Mouse (Mus musculus) adrenal gland (tissue): ENCODE results near the gene Pafah1b1.

Experiments
- intact Hi-C: fragments of 180-260 bp; cut with DNase I; formaldehyde crosslinking; loops from one replicate; pipeline ENCODE4 v1.15.1; 2025
- long read RNA-seq, 2 experiments: library from polyadenylated mRNA; unstranded; transcript quantifications; one replicate each; pipeline ENCODE4 v2.0.0; 2020; ENCODE audit warnings: borderline replicate concordance in 1 of 2; ENCODE audit not compliant: insufficient replicate concordance in 1 of 2

Gene Pafah1b1
- long read RNA-seq, experiment 1, full-length matches to known transcripts, result 11 of 23 reads
- long read RNA-seq, experiment 1, partial matches to known transcripts, result 9 of 23 reads
- long read RNA-seq, experiment 1, other reads (novel, unspliced or antisense), result 3 of 23 reads
- long read RNA-seq, experiment 2, full-length matches to known transcripts, result 14 of 24 reads
- long read RNA-seq, experiment 2, partial matches to known transcripts, result 2 of 24 reads
- long read RNA-seq, experiment 2, other reads (novel, unspliced or antisense), result 8 of 24 reads

DNA sequence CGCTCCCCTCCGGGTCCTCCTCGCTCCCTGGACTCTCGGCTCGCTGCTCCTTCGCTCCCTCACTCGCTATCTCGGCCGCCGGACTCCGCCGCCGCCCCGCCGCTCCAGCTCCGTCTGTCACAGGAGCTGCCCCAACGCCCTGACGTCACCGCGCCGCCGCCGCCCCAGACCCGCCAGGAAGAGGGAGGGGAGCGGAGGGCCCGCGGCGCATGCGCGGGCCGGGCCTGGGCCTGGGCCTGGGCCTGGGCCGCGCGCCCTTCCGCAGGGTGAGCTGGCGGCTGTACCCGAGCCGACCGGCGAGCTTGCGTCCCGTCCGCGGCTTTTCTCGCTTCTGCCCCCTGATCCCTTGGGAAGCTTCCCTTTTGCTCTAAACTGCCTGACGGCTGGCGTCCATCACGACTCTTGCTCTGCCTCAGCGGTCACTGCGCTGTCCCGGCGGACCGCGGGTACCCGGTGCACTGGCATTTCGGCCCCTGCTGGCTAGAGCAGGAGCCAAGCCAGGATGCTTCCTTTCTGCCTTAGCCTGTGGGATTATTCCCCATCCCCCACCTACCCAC lies at the start of gene Pafah1b1:
Gene Pafah1b1, minus strand, starts transcription at position 436 of the 557 bp plus-strand sequence.
- intact Hi-C loops, result loop anchor here (5.0 kb wide), 2 partner anchors 37 to 43 kb away; no protein-coding TSS in a partner anchor

DNA sequence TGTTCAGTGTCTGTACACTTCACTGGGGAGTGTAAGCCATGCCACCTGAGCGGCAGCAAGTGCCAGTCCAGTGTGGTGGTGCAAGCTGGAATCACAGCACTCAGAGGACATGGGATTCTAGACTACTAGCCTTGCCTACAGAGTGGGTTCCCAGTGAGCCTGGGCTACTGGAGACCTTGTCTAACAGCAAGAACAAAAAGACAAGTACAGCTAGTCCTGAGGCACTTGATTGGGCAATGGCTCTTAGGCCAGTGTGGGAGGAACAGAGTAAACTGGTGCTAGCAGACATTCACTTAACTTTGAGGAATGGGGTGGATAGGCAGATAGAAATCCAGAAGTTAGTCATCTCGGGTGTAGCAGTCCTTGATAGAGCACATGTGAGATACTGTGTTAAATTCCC lies 47.9 kb upstream of the Pafah1b1 start:
- intact Hi-C loops, result no loop called here

DNA sequence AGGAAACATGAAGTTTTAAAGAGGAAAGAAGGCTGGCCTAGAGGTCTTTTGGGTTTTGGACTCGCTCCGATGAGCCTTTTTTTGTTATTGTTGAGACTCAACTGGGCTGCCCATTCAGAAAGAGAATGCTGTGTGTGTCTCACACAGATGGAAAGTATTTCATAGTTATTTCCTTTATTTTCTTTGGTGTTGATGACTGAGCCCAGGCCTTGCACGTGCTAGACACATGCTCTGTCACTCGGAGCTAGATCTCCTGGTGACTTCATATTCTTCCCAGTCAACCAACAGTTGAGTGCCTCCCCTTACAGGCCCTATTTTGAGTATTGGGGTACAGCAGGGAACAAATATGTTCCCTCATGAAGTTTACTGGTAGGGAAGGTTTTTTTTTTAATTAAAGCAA lies 47.2 kb upstream of the Pafah1b1 start:
- intact Hi-C loops, result no loop called here

DNA sequence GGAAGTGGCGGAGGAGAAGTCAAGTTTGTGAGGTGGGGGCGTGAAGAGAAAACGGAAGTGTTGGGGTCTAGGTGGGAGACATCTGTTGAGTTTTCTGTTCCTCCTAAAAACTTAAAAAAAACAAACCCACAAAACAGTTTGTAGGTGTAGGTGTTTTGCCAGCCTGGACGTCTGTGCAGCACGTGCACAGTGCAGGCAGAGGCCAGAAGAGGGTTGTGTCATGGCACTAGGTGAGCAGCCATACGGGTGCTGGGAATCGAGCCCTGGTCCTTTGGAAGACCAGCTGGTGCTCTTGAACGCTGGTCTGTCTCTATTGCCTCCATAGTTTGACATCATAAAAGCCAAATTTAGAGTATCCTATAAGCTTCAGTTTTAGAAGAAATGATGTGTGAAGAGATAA lies 46.8 kb upstream of the Pafah1b1 start:
- intact Hi-C loops, result no loop called here

DNA sequence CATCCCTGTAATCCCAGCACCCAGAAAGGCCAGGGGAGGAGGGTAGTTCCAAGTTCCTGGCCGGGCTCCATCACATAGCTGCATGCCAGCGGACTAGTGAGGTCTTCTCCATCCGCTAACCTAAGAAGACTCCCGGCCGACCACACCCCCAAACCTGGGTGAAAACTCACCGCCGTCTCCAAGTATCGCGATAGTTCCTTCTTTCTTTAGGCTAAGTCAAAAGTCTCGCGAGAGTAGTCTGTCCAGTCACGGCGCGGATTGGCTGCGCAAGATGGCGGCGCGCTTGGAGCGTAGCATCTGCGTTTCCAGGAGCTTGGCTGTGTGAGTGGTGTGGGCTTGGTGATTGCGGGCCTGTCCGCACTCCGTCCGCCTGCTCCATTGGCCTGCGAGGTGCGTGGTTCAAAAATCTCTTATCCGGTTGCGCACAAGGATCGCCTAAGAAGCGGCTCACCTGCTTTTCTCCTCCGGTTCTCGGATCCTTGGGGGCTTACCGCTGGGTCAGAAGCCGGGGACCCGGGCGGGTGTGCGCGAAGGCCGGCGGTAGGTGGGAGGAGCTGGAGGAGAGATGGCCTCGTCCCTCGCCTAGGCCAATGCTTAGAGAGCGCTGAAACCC lies 46.2 kb upstream of the Pafah1b1 start, which contains the start of gene Mettl16:
Gene Mettl16, plus strand, starts transcription at position 236 of the 613 bp plus-strand sequence.
- intact Hi-C loops, result no loop called here

DNA sequence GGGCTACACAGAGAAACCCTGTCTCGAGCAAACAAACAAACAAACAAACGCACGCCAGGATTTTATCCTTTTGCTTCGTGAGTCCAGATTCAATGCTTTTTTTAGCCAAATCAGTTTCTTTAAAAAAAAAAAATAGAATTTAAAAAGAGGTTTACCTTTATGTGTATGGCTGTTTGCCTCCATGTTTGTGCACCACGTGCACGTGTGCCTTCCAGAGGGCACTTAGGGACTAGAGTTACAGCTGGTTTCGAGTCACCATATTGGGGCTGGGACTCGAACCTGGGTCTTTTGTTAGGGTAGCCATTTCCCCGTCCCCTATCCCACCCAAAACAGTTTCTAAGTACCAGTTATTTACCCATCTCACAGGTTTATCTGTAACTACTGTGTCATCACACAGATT lies 45.6 kb upstream of the Pafah1b1 start:
- intact Hi-C loops, result no loop called here

DNA sequence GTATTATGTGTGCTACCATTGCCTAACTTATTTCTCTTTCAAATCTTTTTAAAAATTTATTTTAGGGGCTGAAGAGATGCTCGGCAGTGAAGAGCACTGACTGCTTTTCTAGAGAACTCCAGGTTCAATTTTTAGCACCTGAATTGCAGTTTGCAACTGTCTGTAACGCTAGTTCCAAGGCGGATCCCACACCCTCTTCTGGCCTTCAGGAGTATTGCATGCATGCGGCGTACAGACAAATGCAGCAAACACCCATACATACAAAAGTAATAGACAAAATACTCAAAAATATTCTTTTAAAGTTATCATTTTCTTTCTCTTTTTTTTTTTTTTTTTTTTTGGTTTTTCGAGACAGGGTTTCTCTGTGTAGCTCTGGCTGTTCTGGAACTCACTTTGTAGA lies 43.6 kb upstream of the Pafah1b1 start:
- intact Hi-C loops, result loop anchor here (5.0 kb wide), 1 partner anchor 46 kb away; the partner anchor contains the start of gene Pafah1b1

DNA sequence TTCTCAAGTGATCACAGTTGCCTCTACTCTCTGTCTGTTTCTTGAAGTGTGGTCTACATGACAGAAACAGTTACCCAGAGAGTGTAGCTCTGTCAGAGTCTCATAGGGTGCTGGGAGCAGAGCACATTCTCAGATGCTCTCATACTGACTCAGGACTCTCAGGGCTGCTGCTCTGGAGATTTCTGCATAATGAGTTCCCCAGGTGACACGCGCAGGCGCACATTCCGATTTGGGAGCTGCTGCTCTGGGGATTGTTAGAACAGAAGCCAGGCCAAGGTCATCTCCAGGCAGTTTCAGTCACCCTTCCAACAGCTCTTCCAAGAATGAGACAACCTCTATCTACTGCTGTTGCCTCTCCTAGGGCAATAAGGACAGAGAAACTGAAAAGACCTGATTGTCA lies 43.0 kb upstream of the Pafah1b1 start:
- intact Hi-C loops, result loop anchor here (1.0 to 5.0 kb wide), 2 partner anchors 45 to 133 kb away; partner anchors contain the start of gene Pafah1b1

DNA sequence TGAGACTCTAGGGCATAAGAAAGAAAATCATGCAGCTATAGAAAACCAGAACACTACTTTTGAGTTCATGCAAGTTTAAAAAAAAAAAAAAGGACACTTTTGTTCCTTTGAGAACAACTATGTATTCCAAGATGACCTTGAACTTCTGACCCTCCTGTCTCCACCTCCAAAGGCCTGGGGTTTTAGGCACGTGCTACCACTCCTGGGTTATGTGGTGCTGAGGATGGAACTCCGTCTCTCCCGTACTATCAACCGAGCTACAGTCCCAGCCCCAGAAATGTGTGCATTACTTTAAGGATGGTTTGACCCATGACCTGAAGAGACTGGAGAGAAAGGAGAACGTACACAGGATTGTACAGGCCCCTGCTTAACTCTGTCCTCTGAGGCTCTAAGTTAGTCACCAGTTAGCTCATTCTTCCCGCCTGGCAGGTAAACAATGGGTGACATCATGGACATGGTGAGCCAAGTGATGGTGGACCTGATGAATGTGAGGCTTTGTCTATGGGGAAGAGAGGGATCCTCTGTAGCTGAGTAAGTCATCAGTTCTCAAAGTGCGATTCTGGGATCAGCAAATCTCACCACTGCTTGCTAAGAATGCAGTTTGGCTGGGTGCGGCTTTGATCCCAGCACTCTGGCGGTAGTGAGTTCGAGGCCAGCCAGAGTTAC lies 39.6 kb upstream of the Pafah1b1 start:
- intact Hi-C loops, result no loop called here

DNA sequence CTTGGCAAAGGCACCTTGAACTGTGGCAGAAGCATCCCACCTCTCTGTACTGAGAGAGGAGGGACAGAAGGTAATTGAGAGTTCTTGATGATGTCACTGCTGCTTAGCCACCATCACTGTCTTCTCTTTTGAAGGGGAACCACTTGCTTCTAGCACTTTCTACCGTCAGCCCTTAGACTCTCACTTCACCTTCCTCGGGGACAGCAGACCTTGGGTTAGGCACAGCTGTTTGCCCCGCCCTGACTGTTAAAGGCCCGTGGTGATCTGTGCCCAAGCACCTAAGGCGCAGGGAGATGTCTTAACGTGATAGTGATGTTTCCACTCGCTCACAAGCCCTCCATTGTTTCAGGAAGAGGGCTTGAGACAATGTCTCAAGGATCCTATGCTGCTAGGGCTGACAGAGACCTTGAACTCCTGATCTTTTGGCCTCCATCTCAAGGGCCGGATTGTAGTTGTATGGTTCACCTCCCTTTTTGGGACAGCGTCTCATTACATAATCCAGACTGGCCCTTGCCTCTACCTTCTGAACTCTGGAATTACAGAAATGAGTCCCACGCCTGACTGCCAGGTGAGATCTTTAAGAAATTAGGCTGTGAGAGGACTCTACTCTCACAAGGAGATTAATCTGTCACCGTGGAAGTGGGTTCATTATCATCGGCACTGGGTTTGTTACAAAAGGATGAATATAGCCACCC lies 36.7 kb upstream of the Pafah1b1 start:
- intact Hi-C loops, result no loop called here

DNA sequence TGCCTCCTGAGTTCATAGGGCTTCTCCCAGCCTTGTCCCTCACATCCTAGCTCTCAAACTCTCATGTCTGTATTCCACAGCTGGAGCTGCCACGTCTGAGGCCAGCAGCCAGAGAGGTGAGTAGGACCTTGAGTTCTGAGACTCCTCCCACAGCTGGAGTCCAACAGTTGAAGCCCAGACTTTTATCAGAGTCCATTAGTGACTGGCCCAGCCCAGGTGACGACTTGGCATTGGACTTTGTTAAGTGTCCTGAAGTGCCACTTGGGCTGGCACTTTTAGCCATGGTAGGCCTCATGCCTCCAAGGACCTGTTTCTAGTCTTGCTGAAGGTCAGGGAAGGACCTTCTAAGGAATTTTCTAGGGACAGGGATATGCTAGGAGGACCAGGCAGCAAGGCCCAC lies 32.2 kb upstream of the Pafah1b1 start:
- intact Hi-C loops, result no loop called here

DNA sequence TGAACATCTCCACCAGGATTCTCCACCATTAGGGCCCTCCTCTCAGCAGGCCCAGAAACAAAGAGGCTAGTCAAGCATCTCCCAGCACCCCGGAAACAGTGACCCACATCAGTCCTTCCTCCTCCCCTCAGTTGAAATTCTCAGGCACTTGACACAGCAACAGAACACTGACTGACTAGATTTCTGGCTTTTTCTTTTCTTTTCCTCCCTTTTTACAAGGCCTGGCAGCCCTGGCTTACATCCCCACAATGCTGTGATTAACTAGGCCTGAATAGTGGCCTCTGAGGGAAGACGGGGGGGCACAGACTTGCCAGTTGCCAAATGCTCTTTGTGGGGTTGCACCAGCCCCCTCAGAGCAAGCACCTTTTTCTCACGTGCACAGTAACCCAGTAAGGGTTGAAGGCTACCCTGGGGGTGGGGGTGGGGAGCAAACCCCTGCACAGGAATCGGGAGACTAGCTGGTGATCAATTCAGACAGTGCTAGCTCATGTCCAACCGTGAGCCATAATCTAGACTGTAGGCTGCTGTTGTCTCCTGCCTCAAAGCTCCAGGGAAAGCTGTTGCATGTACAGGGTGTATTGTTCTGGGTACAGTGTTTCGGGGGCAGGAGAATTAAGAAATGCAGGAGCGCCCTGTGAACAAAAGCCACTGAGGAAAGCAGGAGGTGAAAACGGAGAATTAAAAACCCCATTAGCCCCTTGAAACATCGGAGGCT lies 27.0 kb upstream of the Pafah1b1 start:
- intact Hi-C loops, result no loop called here

DNA sequence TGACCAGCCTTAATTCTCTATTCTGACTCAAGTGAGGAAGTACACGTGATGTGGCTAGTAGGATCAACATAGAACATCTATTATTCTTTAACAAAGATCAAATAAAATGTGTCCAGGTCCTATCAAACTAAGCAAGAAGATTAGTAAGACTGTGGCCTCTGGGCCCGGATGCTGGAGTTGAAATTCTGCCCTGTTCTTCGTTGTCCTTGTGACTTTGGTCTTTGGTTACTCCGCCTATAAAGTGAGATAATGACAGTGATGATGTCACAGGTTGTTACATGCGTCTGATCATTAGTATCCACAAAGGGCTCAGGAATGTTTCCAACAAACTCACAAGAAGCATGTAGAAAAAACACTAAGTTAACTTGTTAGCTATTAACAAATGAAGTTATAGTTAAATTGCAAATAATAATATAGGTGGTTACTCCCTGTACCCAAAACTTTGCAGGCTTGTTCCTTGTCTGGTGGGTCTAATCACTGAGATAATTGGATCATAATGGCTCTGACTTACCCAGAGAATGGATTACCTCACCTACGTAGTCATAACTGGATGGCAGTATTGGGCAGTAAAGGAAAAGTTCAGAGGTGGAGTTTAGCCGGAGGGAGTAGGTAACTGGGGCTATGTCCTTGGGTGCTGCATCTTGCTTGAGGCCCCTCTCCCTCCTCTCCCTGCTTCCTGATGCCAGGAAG lies 26.3 kb upstream of the Pafah1b1 start:
- intact Hi-C loops, result no loop called here

DNA sequence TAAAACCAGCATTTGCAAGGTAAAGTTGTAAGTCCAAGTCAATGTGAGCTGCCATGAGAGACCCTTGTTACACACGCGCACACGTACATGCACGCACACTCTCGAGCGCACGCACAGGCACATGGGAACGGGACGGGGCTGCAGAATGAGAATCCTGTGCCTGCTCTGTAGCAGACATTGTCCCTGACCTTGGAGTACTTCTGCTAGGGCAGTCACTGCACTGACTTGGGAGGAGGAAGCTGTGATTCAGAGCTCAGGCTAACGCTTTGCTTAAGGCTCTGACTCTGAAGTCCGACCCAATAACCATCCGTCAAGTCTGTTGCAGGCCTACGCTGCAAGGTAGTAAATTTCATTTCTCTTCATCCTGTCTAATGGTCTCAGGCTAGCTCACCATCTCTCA lies 24.8 kb upstream of the Pafah1b1 start:
- intact Hi-C loops, result no loop called here

DNA sequence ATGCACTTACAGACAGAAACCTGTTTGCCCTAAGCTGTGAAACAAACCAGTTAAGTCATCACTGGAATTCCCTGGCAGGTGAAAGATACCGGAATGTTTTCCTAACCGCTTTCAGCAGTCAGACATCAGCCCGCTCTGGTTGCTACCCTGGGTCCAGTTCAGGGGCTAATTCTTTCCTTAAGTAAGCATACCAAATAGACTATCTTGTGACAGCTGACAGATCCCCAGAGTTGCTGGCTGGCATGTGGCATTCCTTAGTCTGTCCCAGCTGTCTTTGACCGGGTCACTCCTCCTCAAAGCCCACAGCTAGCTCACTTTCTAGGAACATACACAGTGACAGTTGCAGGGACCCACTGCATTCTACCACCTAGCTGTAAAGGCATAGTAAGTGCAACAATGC lies 23.6 kb upstream of the Pafah1b1 start:
- intact Hi-C loops, result no loop called here

DNA sequence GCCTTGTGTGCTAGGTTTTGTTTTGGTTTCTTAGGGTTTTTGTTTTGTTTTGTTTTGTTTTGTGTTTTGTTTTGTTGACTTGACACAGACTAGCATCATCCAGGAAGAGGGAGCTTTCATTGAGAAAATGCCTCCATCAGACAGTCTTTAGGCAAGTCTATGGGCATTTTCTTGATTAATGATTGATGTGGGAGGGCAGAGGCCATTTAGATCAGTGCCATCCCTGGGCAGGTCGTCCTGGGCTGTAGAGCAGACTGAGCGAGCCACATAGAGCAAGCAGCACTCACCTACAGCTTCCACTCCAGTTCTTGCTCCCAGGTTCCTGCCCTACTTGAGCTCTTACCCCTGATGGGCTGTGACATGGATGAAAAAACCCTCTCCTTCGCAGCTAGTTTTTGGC lies 13.4 kb upstream of the Pafah1b1 start:
- intact Hi-C loops, result no loop called here

DNA sequence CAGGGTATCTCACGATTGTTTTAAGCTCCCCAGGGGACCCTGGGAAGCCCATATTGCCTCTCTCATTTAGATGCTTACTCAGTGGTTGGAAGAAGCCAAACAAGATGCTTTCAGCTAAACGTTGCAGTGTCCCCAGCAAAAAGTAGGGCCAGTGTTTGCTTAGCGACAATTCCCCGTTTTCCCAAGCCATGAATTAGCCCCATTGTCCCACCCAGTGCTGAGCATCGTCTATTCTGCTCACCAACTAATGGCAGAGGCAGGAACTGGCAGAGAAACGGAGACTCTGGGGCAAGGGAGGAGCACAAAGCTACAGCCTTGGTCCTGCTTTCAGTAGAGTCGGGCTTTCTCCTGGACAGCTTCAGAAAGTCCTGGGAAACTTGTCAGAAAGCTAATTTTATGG lies 10.4 kb upstream of the Pafah1b1 start:
- intact Hi-C loops, result no loop called here

DNA sequence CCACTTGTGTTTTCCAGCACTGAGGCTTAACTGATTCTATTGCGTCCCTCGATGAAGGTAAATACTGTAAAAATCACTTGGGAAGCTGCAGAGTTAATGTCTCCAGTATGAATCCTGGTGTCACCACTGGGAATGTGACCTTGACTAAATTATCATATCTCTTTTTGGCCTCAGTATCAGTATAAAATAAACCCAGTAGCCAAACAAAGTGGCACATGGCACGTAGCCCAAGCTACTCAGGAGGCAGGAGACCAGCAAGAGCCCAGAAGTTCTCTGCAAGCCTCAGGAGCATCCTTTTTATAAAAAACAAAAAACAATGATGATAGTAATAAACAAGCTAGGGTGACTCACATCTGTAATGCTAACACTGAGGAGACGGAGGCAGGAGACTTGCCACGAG lies 711 bp upstream of the Pafah1b1 start:
- intact Hi-C loops, result no loop called here

DNA sequence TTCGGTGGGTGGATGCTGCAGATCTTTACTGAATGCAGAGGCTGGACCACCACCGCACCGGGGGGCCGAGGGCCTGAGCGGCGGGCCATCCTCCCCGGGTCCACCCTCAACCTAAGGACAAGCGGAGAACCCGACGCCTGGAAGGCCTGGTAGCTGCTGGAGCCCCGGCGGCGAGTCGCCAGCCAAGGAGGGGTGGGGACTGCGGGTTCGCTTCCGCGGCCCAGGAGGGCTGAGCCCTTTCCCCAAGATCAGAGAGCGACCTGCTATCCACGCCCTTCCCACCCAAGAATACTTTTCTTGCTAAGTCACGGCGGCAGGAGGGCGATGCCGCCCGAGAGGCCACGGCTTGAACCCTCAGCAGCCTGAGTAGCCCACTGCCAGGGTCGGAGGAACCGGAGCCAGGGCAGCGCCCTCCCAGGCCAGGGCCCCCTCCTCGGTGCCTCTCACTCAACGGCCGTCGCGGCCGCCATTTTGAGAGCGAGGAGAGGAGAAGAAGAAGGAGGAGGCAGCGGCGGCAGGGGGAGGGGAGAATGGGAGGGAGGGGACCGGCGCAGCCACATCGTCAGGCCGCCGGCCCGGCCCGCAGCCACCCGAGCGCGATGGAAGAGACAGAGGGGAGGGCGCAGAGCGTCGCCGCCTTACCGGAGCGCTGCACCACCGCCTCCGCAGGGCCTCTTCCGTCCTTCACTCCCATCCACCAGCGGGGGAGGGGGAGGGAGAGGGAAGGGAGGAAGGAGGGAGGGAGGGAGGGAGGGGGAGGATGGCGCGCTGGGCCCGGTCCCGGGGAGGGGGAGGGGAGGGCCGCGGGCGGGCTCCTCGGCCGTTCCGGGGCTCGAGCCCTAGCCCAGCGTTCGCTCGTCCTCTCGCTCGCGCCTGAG lies 874 bp downstream of the Pafah1b1 start:
- intact Hi-C loops, result loop anchor here (5.0 kb wide), 2 partner anchors 36 to 44 kb away; no protein-coding TSS in a partner anchor
